Mouse (Mus musculus): Measurements from ENCODE around the gene Rasip1. TPM values are rescaled to one million over a fixed set of nuclear protein-coding genes. Genes with fewer than 3 reads are reported as not detected.
A peak's percentile ranks its signal among the peaks of the same experiment; 100 is the strongest.

The Rasip1 gene
- polyA plus RNA-seq, 1 experiment from 2014 or later, result 9.3 TPM

- DNase-seq (ENCODE audit: low spot score) (no peak), ATAC-seq (replicated peaks; ENCODE audit: low FRiP score) (no peak)
- 81% methylated on average over 4 of the region's 4 CpGs for WGBS
- Histone ChIP-seq H3K27me3 (replicated peaks; ENCODE audit: control insufficient read depth, insufficient read depth, low read length) (no peaks in the 10 kb centered on the region), H3K9me3 (ENCODE audit: control insufficient read depth, low read length) (no peaks in the 10 kb centered on the region), H3K36me3 (ENCODE audit: control insufficient read depth, insufficient read depth, low read length) (no peaks in the 10 kb centered on the region), H3K9ac (ENCODE audit: low read depth, low read length) (no peak overlapping the region), H3K4me3 (ENCODE audit: low read depth, low read length) (no peak overlapping the region), H3K4me1 (replicated peaks; ENCODE audit: control insufficient read depth, insufficient read depth, low read length) (peaks cover 6% of the 10 kb centered on the region), H3K4me2 (no peak overlapping the region), H3K27ac (ENCODE audit: low read depth, low read length) (no peak overlapping the region)
These were observed 32.1 kb upstream of the Rasip1 start for GRCm38 (mm10) chr7:45595176-45595575.

- H3K36me3 ChIP-seq (ENCODE audit: control insufficient read depth, insufficient read depth, low read length), result no peaks in the 10 kb centered on the region
- H3K4me1 ChIP-seq (replicated peaks; ENCODE audit: control insufficient read depth, insufficient read depth, low read length), result peaks cover 6% of the 10 kb centered on the region
- no peak for DNase-seq (ENCODE audit: low spot score)
- H3K27ac ChIP-seq (ENCODE audit: low read depth, low read length), result no peak overlapping the region
- no peak for ATAC-seq (replicated peaks; ENCODE audit: low FRiP score)
- no peak overlapping the region for H3K4me3 ChIP-seq (ENCODE audit: low read depth, low read length)
- no peaks in the 10 kb centered on the region for H3K9me3 ChIP-seq (ENCODE audit: control insufficient read depth, low read length)
- H3K27me3 ChIP-seq (replicated peaks; ENCODE audit: control insufficient read depth, insufficient read depth, low read length), result no peaks in the 10 kb centered on the region
- no peak overlapping the region for H3K4me2 ChIP-seq
- 67% methylated on average over 1 of the region's 1 CpGs for WGBS
- H3K9ac ChIP-seq (ENCODE audit: low read depth, low read length), result no peak overlapping the region
These were observed 31.2 kb upstream of the Rasip1 start for GRCm38 (mm10) chr7:45596107-45596506.

GRCm38 (mm10) chr7:45597013-45597412 lies 30.3 kb upstream of the Rasip1 start:
- DNase-seq (ENCODE audit: low spot score), result no peak
- Histone ChIP-seq H3K9ac (ENCODE audit: low read depth, low read length) (no peak overlapping the region), H3K27ac (ENCODE audit: low read depth, low read length) (no peak overlapping the region), H3K4me3 (ENCODE audit: low read depth, low read length) (no peak overlapping the region), H3K9me3 (ENCODE audit: control insufficient read depth, low read length) (no peaks in the 10 kb centered on the region), H3K4me1 (replicated peaks; ENCODE audit: control insufficient read depth, insufficient read depth, low read length) (peaks cover 6% of the 10 kb centered on the region), H3K4me2 (no peak overlapping the region), H3K27me3 (replicated peaks; ENCODE audit: control insufficient read depth, insufficient read depth, low read length) (no peaks in the 10 kb centered on the region), H3K36me3 (ENCODE audit: control insufficient read depth, insufficient read depth, low read length) (no peaks in the 10 kb centered on the region)
- WGBS, result 80% methylated on average over 5 of the region's 5 CpGs
- no peak for ATAC-seq (replicated peaks; ENCODE audit: low FRiP score)

- DNase-seq (ENCODE audit: low spot score), result no peak
- Histone ChIP-seq H3K9ac (ENCODE audit: low read depth, low read length) (no peak overlapping the region; the same call in 1 of the 2 replicates), H3K4me1 (replicated peaks; ENCODE audit: control insufficient read depth, insufficient read depth, low read length) (peaks cover 6% of the 10 kb centered on the region), H3K4me3 (ENCODE audit: low read depth, low read length) (no peak overlapping the region), H3K36me3 (ENCODE audit: control insufficient read depth, insufficient read depth, low read length) (no peaks in the 10 kb centered on the region), H3K9me3 (ENCODE audit: control insufficient read depth, low read length) (no peaks in the 10 kb centered on the region), H3K27ac (ENCODE audit: low read depth, low read length) (no peak overlapping the region), H3K27me3 (replicated peaks; ENCODE audit: control insufficient read depth, insufficient read depth, low read length) (no peaks in the 10 kb centered on the region), H3K4me2 (no peak overlapping the region)
- ATAC-seq (replicated peaks; ENCODE audit: low FRiP score), result no peak
- 85% methylated on average over 6 of the region's 6 CpGs for WGBS
These were observed 29.8 kb upstream of the Rasip1 start for GRCm38 (mm10) chr7:45597527-45597926.

GRCm38 (mm10) chr7:45598960-45599879 lies 28.1 kb upstream of the Rasip1 start:
- DNase-seq (ENCODE audit: low spot score) (no peak), ATAC-seq (replicated peaks; ENCODE audit: low FRiP score) (no peak)

GRCm38 (mm10) chr7:45605704-45606289 lies 21.5 kb upstream of the Rasip1 start:
- H3K4me3 ChIP-seq (ENCODE audit: low read depth, low read length), result no peak overlapping the region
- H3K27ac ChIP-seq (ENCODE audit: low read depth, low read length), result no peak overlapping the region
- ATAC-seq (replicated peaks; ENCODE audit: low FRiP score) (no peak), DNase-seq (ENCODE audit: low spot score) (no peak)
- 73% methylated on average over 9 of the region's 9 CpGs for WGBS
- H3K4me2 ChIP-seq, result no peak overlapping the region
- no peaks in the 10 kb centered on the region for H3K4me1 ChIP-seq (replicated peaks; ENCODE audit: control insufficient read depth, insufficient read depth, low read length)
- no peak overlapping the region for H3K9ac ChIP-seq (ENCODE audit: low read depth, low read length)
- H3K36me3 ChIP-seq (ENCODE audit: control insufficient read depth, insufficient read depth, low read length), result no peaks in the 10 kb centered on the region
- H3K27me3 ChIP-seq (replicated peaks; ENCODE audit: control insufficient read depth, insufficient read depth, low read length), result no peaks in the 10 kb centered on the region
- H3K9me3 ChIP-seq (ENCODE audit: control insufficient read depth, low read length), result no peaks in the 10 kb centered on the region

More at GRCm38 (mm10) chr7:45598960-45599879, 28.1 kb upstream of the Rasip1 start:
- Histone ChIP-seq H3K4me2 (peak overlapping the region; percentile 29; the same call in 1 of the 2 replicates), H3K4me3 (ENCODE audit: low read depth, low read length) (no peak overlapping the region), H3K27me3 (replicated peaks; ENCODE audit: control insufficient read depth, insufficient read depth, low read length) (no peaks in the 10 kb centered on the region), H3K4me1 (replicated peaks; ENCODE audit: control insufficient read depth, insufficient read depth, low read length) (peaks cover 6% of the 10 kb centered on the region), H3K9ac (ENCODE audit: low read depth, low read length) (no peak overlapping the region), H3K36me3 (ENCODE audit: control insufficient read depth, insufficient read depth, low read length) (no peaks in the 10 kb centered on the region), H3K27ac (ENCODE audit: low read depth, low read length) (no peak overlapping the region), H3K9me3 (ENCODE audit: control insufficient read depth, low read length) (no peaks in the 10 kb centered on the region)
- WGBS, result 45% methylated on average over 18 of the region's 18 CpGs

- Histone ChIP-seq H3K9me3 (ENCODE audit: control insufficient read depth, low read length) (no peaks in the 10 kb centered on the region), H3K9ac (ENCODE audit: low read depth, low read length) (no peak overlapping the region), H3K27me3 (replicated peaks; ENCODE audit: control insufficient read depth, insufficient read depth, low read length) (no peaks in the 10 kb centered on the region; the same call in 1 of the 2 replicates), H3K4me2 (no peak overlapping the region), H3K4me3 (ENCODE audit: low read depth, low read length) (no peak overlapping the region), H3K36me3 (ENCODE audit: control insufficient read depth, insufficient read depth, low read length) (no peaks in the 10 kb centered on the region), H3K27ac (ENCODE audit: low read depth, low read length) (no peak overlapping the region), H3K4me1 (replicated peaks; ENCODE audit: control insufficient read depth, insufficient read depth, low read length) (no peaks in the 10 kb centered on the region)
- DNase-seq (ENCODE audit: low spot score), result no peak
- WGBS, result 44% methylated on average over 1 of the region's 1 CpGs
- ATAC-seq (replicated peaks; ENCODE audit: low FRiP score), result no peak
These were observed 17.8 kb upstream of the Rasip1 start for GRCm38 (mm10) chr7:45609511-45609910.

- no peak overlapping the region for H3K27ac ChIP-seq (ENCODE audit: low read depth, low read length)
- 25% methylated on average over 6 of the region's 6 CpGs for WGBS
- H3K27me3 ChIP-seq (replicated peaks; ENCODE audit: control insufficient read depth, insufficient read depth, low read length), result peaks cover 45% of the 10 kb centered on the region
- no peak overlapping the region for H3K9ac ChIP-seq (ENCODE audit: low read depth, low read length)
- H3K4me1 ChIP-seq (replicated peaks; ENCODE audit: control insufficient read depth, insufficient read depth, low read length), result peaks cover 3% of the 10 kb centered on the region
- no peak for ATAC-seq (replicated peaks; ENCODE audit: low FRiP score)
- no peaks in the 10 kb centered on the region for H3K9me3 ChIP-seq (ENCODE audit: control insufficient read depth, low read length)
- DNase-seq (ENCODE audit: low spot score), result no peak
- H3K36me3 ChIP-seq (ENCODE audit: control insufficient read depth, insufficient read depth, low read length), result no peaks in the 10 kb centered on the region
- no peak overlapping the region for H3K4me3 ChIP-seq (ENCODE audit: low read depth, low read length)
- no peak overlapping the region for H3K4me2 ChIP-seq
These were observed 11.0 kb upstream of the Rasip1 start for GRCm38 (mm10) chr7:45616277-45616676.
